Mouse (Mus musculus): ENCODE measurements at regions not wholly inside any gene's neighbourhood (a gene's known extent, or its start where the extent isn't known, plus 50 kb on each side); places are given as distances from the start of the nearest gene placed in this dataset.

DNA sequence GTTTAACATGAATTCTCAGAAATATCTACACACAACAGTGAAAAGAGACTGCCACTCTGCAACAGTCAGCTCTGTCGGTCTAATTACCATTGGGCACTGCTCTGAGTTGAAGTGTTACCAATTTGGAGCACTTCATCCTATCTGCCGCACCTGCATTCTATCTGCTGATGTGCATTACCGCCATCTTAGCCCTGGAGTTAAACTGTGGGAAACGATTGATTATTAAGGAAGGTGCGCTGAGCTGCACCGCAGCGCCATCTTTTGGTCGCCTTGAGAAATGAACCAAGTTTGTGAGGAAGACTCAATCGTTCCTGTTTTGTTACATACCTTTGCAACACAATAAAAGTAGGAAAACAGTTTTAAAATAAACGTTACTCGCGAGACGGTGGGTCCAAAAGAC is 110.5 kb downstream of the Rergl start:
- TF ChIP-seq CTCF (IDR thresholded peaks at IDR 0.05; ENCODE audit: control insufficient read depth, insufficient read depth, low read length): no peak
- TF ChIP-seq POLR2A (IDR thresholded peaks at IDR 0.05; ENCODE audit: borderline replicate concordance, control insufficient read depth, low read depth, low read length): no peak
- Histone ChIP-seq H3K4me3 (replicated peaks; ENCODE audit: control insufficient read depth, low read depth, low read length) (no peak overlapping the region), H3K27ac (ENCODE audit: control insufficient read depth, insufficient read depth, low read depth, low read length, poor library complexity) (no peak overlapping the region), H3K4me1 (ENCODE audit: control insufficient read depth, insufficient read depth, low read length) (no peaks in the 10 kb centered on the region)
- WGBS: 14% methylated on average over 13 of the region's 13 CpGs

DNA sequence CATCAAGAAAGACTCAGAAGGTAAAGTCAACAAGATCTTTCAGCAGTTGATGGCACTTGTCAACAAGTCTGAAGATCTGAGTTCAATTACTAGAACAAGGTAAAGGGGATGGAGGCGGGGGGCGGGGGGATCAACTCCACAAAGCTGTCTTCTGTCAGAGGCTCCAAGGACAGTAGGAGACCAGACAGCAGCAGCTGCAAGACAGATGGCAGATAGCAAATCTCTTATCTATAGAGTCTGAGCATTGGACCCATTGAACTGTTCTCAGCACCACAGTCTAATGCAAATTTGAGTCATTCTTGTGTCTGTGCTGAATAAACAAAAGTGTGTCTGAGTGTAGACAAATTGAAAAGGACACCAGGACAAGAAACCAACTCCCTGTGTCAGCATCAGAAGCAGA is 150.8 kb downstream of the Rergl start:
- H3K4me1 ChIP-seq (ENCODE audit: control insufficient read depth, insufficient read depth, low read length): no peaks in the 10 kb centered on the region
- no peak overlapping the region for H3K27ac ChIP-seq (ENCODE audit: control insufficient read depth, insufficient read depth, low read depth, low read length, poor library complexity)
- TF ChIP-seq POLR2A (IDR thresholded peaks at IDR 0.05; ENCODE audit: borderline replicate concordance, control insufficient read depth, low read depth, low read length) (no peak), CTCF (IDR thresholded peaks at IDR 0.05; ENCODE audit: control insufficient read depth, insufficient read depth, low read length) (no peak)
- no peak overlapping the region for H3K4me3 ChIP-seq (replicated peaks; ENCODE audit: control insufficient read depth, low read depth, low read length)
- 86% methylated on average over 2 of the region's 2 CpGs for WGBS

DNA sequence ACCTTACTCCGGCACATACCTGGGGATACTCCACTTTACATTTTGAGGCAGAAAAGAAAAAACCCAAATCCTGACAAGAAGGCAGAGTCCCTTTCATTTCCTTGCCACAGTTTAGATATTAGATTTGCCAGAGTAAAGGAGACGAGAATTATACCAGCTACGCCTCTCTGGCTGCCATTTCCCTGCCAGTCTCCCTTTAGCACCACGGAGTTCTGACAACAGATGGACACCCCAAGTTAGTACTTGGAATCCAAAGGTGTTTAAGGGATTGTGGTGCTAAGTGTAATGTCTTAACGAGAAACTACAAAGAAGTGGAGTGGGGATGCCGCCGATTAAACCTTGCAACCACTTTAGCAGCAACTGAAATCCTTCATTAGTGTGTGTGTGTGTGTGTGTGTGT is 176.6 kb downstream of the Rergl start:
- TF ChIP-seq POLR2A (IDR thresholded peaks at IDR 0.05; ENCODE audit: borderline replicate concordance, control insufficient read depth, low read depth, low read length): no peak
- no peak for TF ChIP-seq CTCF (IDR thresholded peaks at IDR 0.05; ENCODE audit: control insufficient read depth, insufficient read depth, low read length)
- 82% methylated on average over 7 of the region's 7 CpGs for WGBS
- H3K4me1 ChIP-seq (ENCODE audit: control insufficient read depth, insufficient read depth, low read length): no peaks in the 10 kb centered on the region
- H3K27ac ChIP-seq (ENCODE audit: control insufficient read depth, insufficient read depth, low read depth, low read length, poor library complexity): no peak overlapping the region
- H3K4me3 ChIP-seq (replicated peaks; ENCODE audit: control insufficient read depth, low read depth, low read length): no peak overlapping the region

DNA sequence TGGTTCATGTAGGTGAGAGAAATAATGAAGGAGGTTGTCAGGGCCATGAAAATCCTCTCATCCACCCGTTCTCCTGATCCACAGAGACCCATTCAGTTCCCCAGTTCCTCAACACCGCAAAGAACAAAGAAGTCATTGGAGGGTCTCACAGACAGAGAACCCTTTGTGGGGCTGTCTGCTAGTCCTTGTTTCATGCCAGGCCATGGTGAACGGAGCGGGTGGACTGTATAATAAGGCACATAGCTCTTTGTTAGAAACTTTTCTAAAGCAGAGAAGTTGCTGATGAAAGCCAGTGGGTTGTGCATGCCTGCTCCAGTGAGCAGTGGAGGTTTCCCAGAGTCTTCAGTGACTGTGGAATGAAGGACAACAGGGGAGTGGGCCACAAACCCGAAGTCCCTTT is 194.1 kb downstream of the Rergl start:
- TF ChIP-seq CTCF (IDR thresholded peaks at IDR 0.05; ENCODE audit: control insufficient read depth, insufficient read depth, low read length) (no peak), POLR2A (IDR thresholded peaks at IDR 0.05; ENCODE audit: borderline replicate concordance, control insufficient read depth, low read depth, low read length) (no peak)
- Histone ChIP-seq H3K27ac (ENCODE audit: control insufficient read depth, insufficient read depth, low read depth, low read length, poor library complexity) (no peak overlapping the region), H3K4me3 (replicated peaks; ENCODE audit: control insufficient read depth, low read depth, low read length) (no peak overlapping the region), H3K4me1 (ENCODE audit: control insufficient read depth, insufficient read depth, low read length) (no peaks in the 10 kb centered on the region)
- WGBS: 70% methylated on average over 5 of the region's 5 CpGs

DNA sequence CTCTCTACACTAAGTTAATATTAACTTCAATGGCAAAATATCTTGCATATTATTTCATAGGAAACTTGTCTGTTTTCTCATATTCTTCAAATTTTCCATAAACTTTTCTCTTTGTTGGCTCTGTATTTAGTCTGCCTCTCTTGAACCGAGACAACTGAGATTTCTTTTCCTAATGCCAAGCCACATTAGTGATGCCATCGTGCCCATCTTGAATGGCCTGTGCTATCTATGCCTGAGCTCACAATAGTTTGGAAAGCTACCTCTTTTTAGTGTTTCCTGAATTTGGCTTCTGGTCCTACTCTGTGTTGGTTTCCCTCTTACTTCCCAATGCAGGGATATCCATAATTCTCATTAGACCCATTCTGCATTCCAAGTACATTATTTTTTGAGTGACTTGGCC is 197.5 kb downstream of the Rergl start:
- no peak overlapping the region for H3K4me3 ChIP-seq (replicated peaks; ENCODE audit: control insufficient read depth, low read depth, low read length)
- no peaks in the 10 kb centered on the region for H3K4me1 ChIP-seq (ENCODE audit: control insufficient read depth, insufficient read depth, low read length)
- TF ChIP-seq CTCF (IDR thresholded peaks at IDR 0.05; ENCODE audit: control insufficient read depth, insufficient read depth, low read length) (no peak), POLR2A (IDR thresholded peaks at IDR 0.05; ENCODE audit: borderline replicate concordance, control insufficient read depth, low read depth, low read length) (no peak)
- no peak overlapping the region for H3K27ac ChIP-seq (ENCODE audit: control insufficient read depth, insufficient read depth, low read depth, low read length, poor library complexity)
- 74% methylated on average over 2 of the region's 2 CpGs for WGBS

DNA sequence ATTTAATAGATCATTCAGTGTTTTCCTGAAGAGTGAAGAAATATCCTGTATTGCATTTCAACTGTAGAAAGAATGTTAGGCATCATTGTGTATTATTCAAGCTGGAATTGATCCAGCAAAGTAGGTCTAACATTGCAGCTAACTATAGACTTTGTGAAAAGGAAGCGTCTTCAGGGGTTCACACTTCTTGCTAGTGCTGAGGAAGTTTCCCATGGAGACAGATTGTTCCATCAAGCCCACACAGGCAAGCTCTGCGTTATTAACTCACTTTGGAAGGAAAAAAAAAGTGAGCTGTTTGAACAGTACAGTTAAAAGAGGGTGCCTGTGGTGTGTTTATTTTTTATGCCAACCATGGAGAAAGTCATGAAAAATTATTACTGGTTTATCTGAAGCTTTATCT is 206.1 kb downstream of the Rergl start:
- H3K4me1 ChIP-seq (ENCODE audit: control insufficient read depth, insufficient read depth, low read length): no peaks in the 10 kb centered on the region
- no peak overlapping the region for H3K4me3 ChIP-seq (replicated peaks; ENCODE audit: control insufficient read depth, low read depth, low read length)
- TF ChIP-seq POLR2A (IDR thresholded peaks at IDR 0.05; ENCODE audit: borderline replicate concordance, control insufficient read depth, low read depth, low read length): no peak
- TF ChIP-seq CTCF (IDR thresholded peaks at IDR 0.05; ENCODE audit: control insufficient read depth, insufficient read depth, low read length): no peak
- H3K27ac ChIP-seq (ENCODE audit: control insufficient read depth, insufficient read depth, low read depth, low read length, poor library complexity): no peak overlapping the region
- WGBS: 66% methylated on average over 2 of the region's 2 CpGs

DNA sequence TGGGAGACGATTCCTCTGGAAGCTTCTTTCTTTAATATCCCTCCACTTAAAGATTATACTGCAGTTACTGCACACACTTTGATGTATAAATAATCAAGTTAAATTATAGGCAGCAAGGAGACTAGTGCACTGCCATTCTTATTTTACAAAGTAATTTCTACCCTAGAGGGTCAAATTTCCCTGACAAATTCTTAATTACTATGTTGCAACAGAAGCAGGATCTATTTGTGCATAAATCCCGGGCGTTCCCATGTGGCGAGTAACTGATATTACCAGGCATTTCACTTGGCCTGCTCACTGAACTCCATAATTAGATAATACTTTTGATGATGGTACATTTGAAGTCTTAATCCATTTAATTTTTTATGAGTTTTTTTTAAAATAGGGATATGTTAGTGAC is 222.7 kb downstream of the Rergl start:
- WGBS: 90% methylated on average over 4 of the region's 4 CpGs
- no peak overlapping the region for H3K27ac ChIP-seq (ENCODE audit: control insufficient read depth, insufficient read depth, low read depth, low read length, poor library complexity)
- TF ChIP-seq POLR2A (IDR thresholded peaks at IDR 0.05; ENCODE audit: borderline replicate concordance, control insufficient read depth, low read depth, low read length): no peak
- no peak for TF ChIP-seq CTCF (IDR thresholded peaks at IDR 0.05; ENCODE audit: control insufficient read depth, insufficient read depth, low read length)

DNA sequence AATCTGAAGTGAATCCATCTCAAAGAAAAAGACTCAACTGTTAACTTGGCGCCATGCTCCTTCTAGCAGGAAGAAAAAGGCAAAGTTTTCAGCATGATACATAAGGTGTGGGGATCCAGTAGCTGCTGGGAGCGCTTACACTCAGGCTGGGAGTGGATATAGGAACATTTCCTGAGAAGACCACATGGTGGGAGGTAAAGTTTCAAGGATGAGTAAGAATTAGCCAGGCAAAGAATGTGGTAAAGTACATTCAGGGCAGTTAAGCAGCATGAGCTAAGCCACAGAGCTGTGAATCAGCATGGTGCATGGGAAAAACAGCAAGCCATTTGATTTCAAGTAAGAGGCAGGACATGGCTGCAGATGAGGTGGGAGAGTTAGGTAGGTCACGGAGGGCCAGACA is 226.3 kb downstream of the Rergl start:
- Histone ChIP-seq H3K4me1 (ENCODE audit: control insufficient read depth, insufficient read depth, low read length) (no peaks in the 10 kb centered on the region), H3K27ac (ENCODE audit: control insufficient read depth, insufficient read depth, low read depth, low read length, poor library complexity) (no peak overlapping the region), H3K4me3 (replicated peaks; ENCODE audit: control insufficient read depth, low read depth, low read length) (no peak overlapping the region)
- TF ChIP-seq POLR2A (IDR thresholded peaks at IDR 0.05; ENCODE audit: borderline replicate concordance, control insufficient read depth, low read depth, low read length) (no peak), CTCF (IDR thresholded peaks at IDR 0.05; ENCODE audit: control insufficient read depth, insufficient read depth, low read length) (no peak)
- 63% methylated on average over 3 of the region's 3 CpGs for whole genome bisulfite sequencing

More for the DNA sequence above, 222.7 kb downstream of the Rergl start:
- Histone ChIP-seq H3K4me1 (ENCODE audit: control insufficient read depth, insufficient read depth, low read length) (no peaks in the 10 kb centered on the region), H3K4me3 (replicated peaks; ENCODE audit: control insufficient read depth, low read depth, low read length) (no peak overlapping the region)

DNA sequence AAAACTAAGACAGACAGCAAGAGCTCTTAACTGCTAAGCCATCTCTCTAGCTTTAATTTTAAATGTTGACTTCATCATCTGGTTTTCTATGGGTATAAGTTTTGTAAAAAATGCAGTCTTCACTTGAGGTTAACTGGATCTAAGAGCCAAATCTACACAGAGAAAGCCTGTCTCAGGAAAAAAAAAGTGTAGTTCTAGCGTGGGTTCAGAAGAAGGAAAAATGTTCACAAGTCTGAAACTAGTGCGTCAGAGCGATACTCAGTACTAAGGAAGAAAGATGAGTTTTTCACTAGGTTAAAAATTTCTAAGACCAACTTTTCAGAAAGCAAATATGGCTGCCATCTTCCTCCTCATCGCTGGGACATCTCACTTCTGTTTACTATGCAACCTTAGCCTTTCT is 248.1 kb downstream of the Rergl start:
- TF ChIP-seq CTCF (IDR thresholded peaks at IDR 0.05; ENCODE audit: control insufficient read depth, insufficient read depth, low read length): no peak
- WGBS: 82% methylated on average over 4 of the region's 4 CpGs
- Histone ChIP-seq H3K4me3 (replicated peaks; ENCODE audit: control insufficient read depth, low read depth, low read length) (no peak overlapping the region), H3K27ac (ENCODE audit: control insufficient read depth, insufficient read depth, low read depth, low read length, poor library complexity) (no peak overlapping the region), H3K4me1 (ENCODE audit: control insufficient read depth, insufficient read depth, low read length) (no peaks in the 10 kb centered on the region)
